Mouse (Mus musculus) brain, embryonic 14.5 days (tissue): ENCODE measurements at regions not wholly inside any gene's neighbourhood (a gene's known extent, or its start where the extent isn't known, plus 50 kb on each side); places are given as distances from the start of the nearest gene placed in this dataset.
A peak's percentile ranks its signal among the peaks of the same experiment; 100 is the strongest.
"Not testable (repeated sequence)": the region's sequence is repeated elsewhere in the genome, so short reads cannot be mapped to it uniquely, and the experiment has no call there.

ENCODE experiments used
- DNase-seq: peaks from one replicate; pipeline ENCODE4 v3.0.0-alpha.2; 2011; ENCODE audit warnings: low read depth
- CTCF ChIP-seq: fragments of 200-500 bp; IDR thresholded peaks from 2 replicates; pipeline ENCODE4 v1.5.1; 2012; ENCODE audit warnings: inconsistent platforms, mild to moderate bottlenecking, moderate library complexity, borderline replicate concordance; ENCODE audit not compliant: insufficient read depth, insufficient read length; ENCODE audit errors: extremely low read depth
- POLR2A ChIP-seq: fragments of 200-500 bp; IDR thresholded peaks from 2 replicates; pipeline ENCODE4 v1.6.1; 2012; ENCODE audit warnings: mild to moderate bottlenecking, inconsistent platforms, borderline replicate concordance; ENCODE audit not compliant: poor library complexity, insufficient read depth, insufficient read length, severe bottlenecking; ENCODE audit errors: extremely low read depth

DNA sequence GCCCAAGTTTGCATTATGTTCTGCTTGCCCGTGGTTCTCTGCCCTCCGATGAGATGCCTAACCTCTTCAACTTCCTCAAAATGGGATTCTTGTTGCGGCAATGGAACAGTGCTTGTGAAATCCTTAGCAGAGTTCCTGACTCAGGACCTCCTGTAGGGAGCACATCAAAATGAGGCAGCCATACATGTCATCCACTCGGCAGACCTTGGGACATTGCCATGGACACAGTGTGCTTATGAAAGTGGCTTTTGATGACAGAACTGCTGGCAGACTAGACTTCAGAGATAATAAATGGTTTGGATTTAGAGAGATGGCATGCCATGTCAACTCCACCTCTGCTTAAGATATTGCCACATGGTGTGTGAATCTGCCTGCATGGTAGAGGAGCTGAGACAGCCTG, 489.4 kb downstream of the Tns1 start:
- DNase-seq: no peak
- no peak for TF ChIP-seq CTCF
- no peak for TF ChIP-seq POLR2A

DNA sequence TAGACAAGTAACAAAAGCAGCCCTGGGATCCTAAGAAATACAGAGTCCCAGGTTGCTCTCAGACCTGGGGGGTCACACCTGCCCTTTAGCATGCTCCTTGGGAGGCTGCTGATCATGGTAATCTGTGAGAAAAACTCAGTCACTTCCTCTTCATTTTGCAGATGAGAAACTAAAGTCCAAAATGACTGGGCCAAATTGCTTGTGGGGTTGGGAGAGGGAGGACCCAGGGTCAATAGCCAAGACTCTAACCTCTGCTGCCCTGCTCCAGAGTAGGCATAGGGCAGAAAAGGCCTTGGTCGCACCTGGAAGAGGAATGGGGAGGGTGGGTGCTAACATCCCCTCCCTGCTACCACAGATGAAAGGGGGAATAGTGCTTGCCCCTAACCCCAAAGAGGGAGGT, 491.2 kb downstream of the Tns1 start:
- no peak for DNase-seq
- TF ChIP-seq CTCF: no peak
- no peak for TF ChIP-seq POLR2A

DNA sequence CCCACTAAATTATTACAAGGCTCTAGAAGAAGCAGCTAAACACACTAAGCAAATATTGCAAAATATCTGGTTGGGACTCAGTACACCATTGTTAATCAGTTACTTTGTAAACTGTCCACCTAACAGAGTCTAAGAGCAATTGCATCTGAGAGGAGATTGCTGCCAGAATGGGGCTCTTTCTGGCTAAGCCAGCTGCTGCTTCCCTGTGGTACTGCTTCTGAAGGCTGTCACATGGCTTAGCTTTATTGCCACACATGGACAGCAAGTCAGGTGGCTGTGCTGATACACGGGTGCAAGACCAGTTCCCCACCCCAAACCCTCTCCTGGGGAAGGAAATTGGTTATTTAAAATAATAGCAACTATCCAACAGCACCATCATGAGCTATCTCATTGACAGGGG, 493.9 kb downstream of the Tns1 start:
- DNase-seq: peak; percentile 35

GRCm38 (mm10) chr1:73625365-73625764, 498.9 kb downstream of the Tns1 start:
- DNase-seq: no peak
- TF ChIP-seq POLR2A (no peak), CTCF (no peak)

More for the DNA sequence above, 493.9 kb downstream of the Tns1 start:
- TF ChIP-seq POLR2A (no peak), CTCF (no peak)

DNA sequence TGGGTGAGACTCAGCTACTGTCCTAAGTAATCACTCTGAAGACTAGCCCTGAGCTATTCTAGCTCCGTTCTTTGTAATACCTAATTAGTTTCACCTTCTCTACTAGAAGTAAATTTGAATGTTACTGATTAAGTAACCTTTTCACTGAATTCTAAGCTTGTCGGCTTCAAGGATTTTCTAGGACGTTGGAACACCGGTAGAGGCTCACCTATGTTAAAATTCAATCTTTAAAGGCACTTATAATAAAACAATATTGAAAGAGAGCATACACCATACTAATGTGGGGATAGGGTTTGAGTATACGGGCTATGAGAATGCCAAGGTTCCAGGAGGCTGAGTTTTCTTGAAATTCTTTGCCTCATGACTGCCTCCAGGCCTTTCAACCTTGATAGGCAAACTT, 503.1 kb downstream of the Tns1 start:
- DNase-seq: not testable (repeated sequence)

GRCm38 (mm10) chr1:73618551-73619170, 505.6 kb downstream of the Tns1 start:
- peak; percentile 75 for DNase-seq
- TF ChIP-seq CTCF: peak; percentile 64; the same call in 1 of the 2 replicates
- TF ChIP-seq POLR2A: no peak

DNA sequence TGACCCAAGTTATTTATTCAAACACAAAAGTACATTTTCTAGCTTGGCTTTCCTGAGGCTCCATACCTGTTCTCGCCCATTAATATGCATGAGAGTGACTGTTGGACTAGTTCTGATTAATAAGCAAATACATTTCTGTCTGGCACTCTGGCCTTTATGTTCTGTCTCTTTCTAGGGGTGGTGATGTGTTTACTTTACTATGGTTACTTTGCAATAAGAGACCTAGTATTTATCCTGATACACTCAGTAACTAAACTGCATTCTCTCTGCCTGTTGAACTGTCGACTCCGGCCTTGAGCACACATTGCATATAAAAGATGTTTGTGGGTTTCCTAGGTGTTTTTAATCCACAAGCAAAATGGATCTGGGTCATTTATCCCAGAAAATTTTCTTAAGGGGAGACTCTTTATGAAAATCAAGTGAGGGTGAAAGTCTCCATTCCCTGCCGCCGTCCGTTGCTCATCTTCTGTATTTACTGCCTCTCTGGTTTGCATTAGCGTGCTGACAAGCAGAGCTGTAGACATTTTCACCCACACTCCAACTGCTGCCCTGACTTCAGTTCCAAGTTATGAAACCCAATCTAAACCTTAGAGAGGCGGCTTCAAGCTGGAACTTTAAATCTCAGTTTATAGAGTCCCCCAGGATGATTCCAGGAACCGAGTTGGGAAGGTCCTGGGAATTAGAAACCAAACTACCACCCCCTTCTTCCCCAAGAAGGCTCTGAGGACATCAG, 530.4 kb downstream of the Tns1 start:
- no peak for TF ChIP-seq CTCF
- TF ChIP-seq POLR2A: no peak
- no peak for DNase-seq

DNA sequence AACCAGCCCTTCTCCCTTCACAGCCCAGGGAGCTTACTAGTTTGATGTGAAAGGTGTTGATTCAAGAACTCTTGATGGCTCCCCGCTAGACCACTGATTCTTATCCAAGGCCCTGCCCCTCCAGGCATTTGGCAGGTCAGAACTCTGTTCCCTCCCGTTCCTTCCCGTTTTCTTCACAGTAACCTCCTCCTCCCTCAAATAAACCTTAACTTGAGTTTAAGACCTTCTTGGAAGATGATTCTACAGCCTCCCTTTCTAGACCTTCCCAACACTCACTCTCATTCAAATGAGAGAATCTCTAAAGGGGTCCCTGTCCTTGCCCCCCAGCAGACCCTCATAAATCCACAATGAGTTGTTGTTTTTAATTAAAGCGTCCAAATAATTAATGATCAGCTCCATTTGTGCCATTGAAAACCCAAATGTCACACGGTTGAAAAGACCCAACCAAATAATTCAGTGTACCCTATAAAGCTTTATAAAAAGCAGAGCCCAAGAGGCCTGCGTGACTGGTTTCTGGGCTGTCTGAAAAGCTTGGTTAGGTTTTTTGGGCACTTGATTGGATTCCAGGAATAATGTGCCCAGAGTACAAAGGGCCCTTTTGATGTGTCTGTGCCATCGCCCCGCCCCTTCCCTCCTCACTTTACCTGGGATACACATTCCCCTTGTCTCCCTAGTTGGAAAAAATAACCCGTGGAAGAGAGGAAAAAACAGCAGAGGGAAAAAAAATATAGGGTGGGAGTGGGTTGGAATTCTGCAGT, 532.7 kb downstream of the Tns1 start:
- peak; percentile 70 for DNase-seq
- no peak for TF ChIP-seq POLR2A
- TF ChIP-seq CTCF: no peak

DNA sequence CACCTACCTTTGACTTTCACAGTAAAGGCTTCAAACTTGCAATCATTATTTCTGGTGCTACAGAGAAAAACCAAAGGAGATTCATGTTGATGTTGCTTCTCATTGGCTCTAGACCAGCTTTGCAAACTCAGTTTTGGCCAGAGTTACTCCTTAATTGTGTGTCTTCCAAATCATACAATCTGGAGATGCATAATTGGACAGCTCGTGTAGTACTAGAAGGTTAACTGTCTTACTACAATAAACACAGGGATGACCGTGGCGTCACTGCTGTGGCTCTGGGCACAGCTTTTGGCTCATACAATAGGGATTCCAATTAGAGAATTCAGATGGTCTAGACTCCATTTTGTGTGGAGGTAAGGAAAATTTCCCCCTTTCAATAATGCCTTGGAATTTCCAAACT, 544.6 kb downstream of the Tns1 start:
- DNase-seq: no peak
- TF ChIP-seq CTCF: no peak

GRCm38 (mm10) chr1:73577019-73577418, 547.2 kb downstream of the Tns1 start:
- no peak for DNase-seq
- TF ChIP-seq POLR2A: no peak
- no peak for TF ChIP-seq CTCF

GRCm38 (mm10) chr1:73575694-73576093, 548.6 kb downstream of the Tns1 start:
- TF ChIP-seq POLR2A (no peak), CTCF (no peak)

DNA sequence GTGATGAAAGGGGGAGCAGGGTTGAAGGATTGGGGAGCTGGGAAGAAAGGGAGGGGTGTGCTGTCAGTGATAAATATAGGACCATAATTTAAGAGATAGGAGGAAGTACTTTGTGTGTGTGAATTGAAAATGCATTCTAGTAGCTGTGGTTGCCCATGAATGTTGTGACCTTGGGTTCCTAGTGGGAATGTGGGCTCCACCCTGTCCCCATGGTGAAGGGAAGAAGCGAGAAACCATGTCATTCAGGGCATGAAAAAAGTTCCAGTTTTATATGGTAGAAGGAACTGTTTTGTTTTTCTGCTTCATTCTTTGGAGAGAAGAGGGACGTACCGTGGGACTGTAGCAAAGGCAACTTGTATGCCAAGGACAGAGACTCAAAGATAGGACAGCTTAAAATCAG, 553.3 kb downstream of the Tns1 start:
- TF ChIP-seq POLR2A (no peak), CTCF (no peak)
- no peak for DNase-seq

More at GRCm38 (mm10) chr1:73575694-73576093, 548.6 kb downstream of the Tns1 start:
- peak; percentile 9 for DNase-seq

- TF ChIP-seq CTCF: no peak
- TF ChIP-seq POLR2A: no peak
- no peak for DNase-seq
Observed at GRCm38 (mm10) chr1:73566770-73567169, 551.1 kb upstream of the Tnp1 start.
